Mouse (Mus musculus) megakaryocyte, embryonic 14.5 days (primary cell): Measurements from ENCODE around the gene Urod. TPM values are rescaled to one million over a fixed set of nuclear protein-coding genes. Genes with fewer than 3 reads are reported as not detected.

Source experiments
- H3K27me3 ChIP-seq: replicated peaks from 2 replicates; pipeline ENCODE3; 2012; ENCODE audit warnings: inconsistent platforms
- H3K36me3 ChIP-seq: replicated peaks from 2 replicates; pipeline ENCODE3; 2012; ENCODE audit warnings: low read length, inconsistent platforms, mixed read lengths
- H3K4me1 ChIP-seq: 2 replicates; pipeline ENCODE4 v1.6.1; 2012; ENCODE audit warnings: inconsistent platforms
- H3K4me3 ChIP-seq: replicated peaks from 2 replicates; pipeline ENCODE3; 2012; ENCODE audit warnings: moderate library complexity, mild to moderate bottlenecking, inconsistent platforms
- H3K9me3 ChIP-seq: 2 replicates; pipeline ENCODE4 v1.6.1; 2012; ENCODE audit warnings: inconsistent platforms
- FLI1 ChIP-seq: IDR thresholded peaks from 2 replicates; pipeline ENCODE4 v1.6.1; 2012; ENCODE audit warnings: low read length, inconsistent platforms, mixed read lengths
- GATA1 ChIP-seq: IDR thresholded peaks from 3 replicates; pipeline ENCODE4 v1.6.1; 2012; ENCODE audit warnings: mixed read lengths, low read length, inconsistent platforms, borderline replicate concordance
- polyA plus RNA-seq: library from polyadenylated mRNA; stranded (reverse); fragments of >175 nt; gene quantifications from 2 replicates; pipeline ENCODE4 v1.2.3, GENCODE M21; 2012; ENCODE audit warnings: low replicate concordance; ENCODE audit not compliant: insufficient read depth

The Urod gene
- polyA plus RNA-seq, 1 experiment: 36.2 TPM

DNA sequence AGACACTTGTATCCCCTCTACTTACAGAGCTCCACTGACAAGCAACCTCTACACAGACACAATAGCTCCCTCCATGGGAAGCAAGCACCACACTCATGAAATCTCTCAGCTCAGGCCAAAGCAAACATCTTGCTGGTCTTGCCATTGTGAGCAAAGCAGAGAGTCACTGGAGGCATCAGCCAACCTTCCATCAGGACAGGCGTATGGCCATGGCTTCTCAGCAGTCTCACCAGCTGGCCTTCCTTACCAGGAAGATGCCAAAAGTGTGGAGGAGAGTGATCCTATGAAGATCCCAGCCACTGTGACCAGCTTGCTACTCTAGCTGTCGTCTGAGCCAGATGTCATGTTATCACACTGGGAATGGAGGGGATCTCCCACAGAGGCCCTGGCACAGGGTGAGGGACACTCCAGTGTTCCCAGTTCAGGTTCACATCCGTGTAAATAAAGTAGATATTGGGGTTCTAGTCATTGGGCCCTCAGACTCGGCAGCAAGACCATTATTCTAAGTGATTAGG, 20.7 kb upstream of the Urod start:
- Histone ChIP-seq H3K4me1 (peaks cover 22% of the 10 kb centered on the region), H3K36me3 (no peaks in the 10 kb centered on the region), H3K4me3 (no peak overlapping the region), H3K27me3 (no peaks in the 10 kb centered on the region), H3K9me3 (peaks cover 5% of the 10 kb centered on the region; the same call in 1 of the 2 replicates)
- TF ChIP-seq FLI1 (no peak), GATA1 (no peak)

DNA sequence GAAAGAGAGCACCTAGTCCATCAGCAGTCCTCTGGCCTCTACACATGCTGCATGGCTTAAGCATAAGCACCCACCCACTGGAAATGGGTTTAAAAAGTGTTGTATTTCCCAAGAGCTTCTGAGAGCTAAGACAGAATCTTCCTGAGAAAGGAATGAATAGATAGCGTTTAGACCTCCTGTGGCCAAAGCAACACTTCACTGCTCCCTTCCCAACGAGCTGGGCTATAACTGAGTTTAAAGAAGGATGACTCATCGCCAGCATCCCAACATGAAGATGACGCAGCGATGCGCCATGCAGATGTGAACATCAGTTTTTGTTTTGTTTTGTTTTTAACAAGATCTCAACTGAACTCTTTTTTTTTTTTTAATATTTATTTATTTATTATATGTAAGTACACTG, 19.4 kb upstream of the Urod start:
- H3K9me3 ChIP-seq: peaks cover 5% of the 10 kb centered on the region; the same call in 1 of the 2 replicates
- no peak for TF ChIP-seq GATA1
- TF ChIP-seq FLI1: no peak
- peaks cover 19% of the 10 kb centered on the region for H3K4me1 ChIP-seq
- no peak overlapping the region for H3K4me3 ChIP-seq
- H3K36me3 ChIP-seq: no peaks in the 10 kb centered on the region
- H3K27me3 ChIP-seq: peaks cover 2% of the 10 kb centered on the region

DNA sequence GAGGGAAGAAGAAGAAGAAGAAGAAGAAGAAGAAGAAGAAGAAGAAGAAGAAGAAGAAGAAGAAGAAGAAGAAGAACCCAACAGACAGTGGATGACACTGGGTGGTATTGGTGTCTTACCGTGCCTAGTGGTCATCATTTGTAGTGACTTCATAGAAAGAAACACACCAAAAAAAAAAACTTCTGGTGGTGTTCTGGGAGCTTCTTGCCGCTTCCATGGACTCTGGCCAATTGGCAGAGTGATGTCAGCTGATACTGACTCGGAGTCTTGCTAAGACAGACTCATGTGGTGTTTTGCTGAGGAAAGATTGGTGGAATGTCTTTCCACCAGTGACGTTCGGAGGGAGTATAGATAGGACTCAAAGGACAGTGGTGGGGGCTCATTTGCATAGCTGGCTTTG, 16.0 kb upstream of the Urod start:
- TF ChIP-seq GATA1 (no peak), FLI1 (no peak)
- H3K4me3 ChIP-seq: no peak overlapping the region
- peaks cover 20% of the 10 kb centered on the region for H3K4me1 ChIP-seq
- H3K27me3 ChIP-seq: peaks cover 8% of the 10 kb centered on the region
- peaks cover 3% of the 10 kb centered on the region for H3K36me3 ChIP-seq
- H3K9me3 ChIP-seq: peaks cover 5% of the 10 kb centered on the region; the same call in 1 of the 2 replicates

DNA sequence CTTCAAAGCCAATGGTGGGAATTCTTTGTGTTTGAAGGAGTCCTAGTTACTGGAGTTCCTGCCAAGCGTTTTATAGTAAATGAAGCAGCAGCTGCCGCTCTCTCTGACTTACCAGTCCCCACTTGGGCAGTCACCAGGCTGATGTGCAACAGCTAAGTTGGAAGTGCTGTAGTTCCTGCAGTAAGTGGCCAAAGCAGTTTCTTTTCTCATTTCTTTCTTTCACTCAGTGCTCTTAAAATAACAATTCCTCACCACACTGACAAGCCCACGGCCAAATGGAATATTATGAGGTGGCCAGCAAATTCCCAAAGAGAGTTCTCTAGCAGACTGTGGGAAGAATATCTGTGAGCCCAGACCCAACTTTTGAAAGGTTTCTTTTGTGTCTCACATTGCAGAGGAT, 12.8 kb upstream of the Urod start:
- Histone ChIP-seq H3K27me3 (peaks cover 8% of the 10 kb centered on the region), H3K36me3 (peaks cover 32% of the 10 kb centered on the region), H3K4me1 (peaks cover 18% of the 10 kb centered on the region), H3K4me3 (no peak overlapping the region), H3K9me3 (peaks cover 5% of the 10 kb centered on the region; the same call in 1 of the 2 replicates)
- TF ChIP-seq GATA1: no peak
- no peak for TF ChIP-seq FLI1

DNA sequence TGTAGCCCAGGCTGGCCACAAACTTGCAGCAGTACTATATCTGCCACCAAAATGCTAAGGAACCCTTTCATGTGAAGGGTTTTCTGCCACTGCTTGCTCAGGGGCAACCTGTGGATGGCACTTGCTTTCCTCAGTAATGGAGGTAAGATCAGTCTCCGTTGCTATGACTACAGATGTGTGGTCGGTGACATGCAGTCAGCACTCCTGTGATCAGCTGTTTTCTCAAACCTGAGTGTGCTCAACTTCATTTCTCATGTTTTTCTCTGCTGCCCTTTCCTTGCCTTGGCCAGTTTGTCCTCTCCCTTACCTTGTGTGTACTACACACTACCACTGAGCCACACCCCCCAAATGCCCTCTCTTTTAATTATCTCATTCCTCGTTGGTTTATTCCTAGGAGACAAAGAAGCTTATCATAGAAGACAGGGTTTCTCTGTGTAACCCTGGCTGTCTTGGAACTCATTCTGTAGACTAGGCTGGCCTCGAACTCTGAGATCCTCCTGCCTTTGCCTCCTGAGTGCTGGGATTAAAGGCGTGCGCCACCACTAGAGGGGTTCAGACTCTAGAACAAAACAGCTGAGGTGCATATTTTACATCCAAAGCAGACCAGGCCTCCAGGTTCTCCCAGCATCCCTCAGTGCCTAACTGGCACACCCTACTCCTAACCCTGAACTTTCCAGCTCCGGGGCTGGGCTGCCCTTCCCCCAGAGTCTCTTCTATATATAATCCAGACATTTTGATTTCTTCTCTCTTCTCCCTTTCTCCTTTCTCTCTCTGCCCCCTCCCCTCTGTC, 11.6 kb upstream of the Urod start:
- peaks cover 18% of the 10 kb centered on the region for H3K4me1 ChIP-seq
- no peak overlapping the region for H3K4me3 ChIP-seq
- peaks cover 5% of the 10 kb centered on the region; the same call in 1 of the 2 replicates for H3K9me3 ChIP-seq
- peaks cover 8% of the 10 kb centered on the region for H3K27me3 ChIP-seq
- H3K36me3 ChIP-seq: peaks cover 44% of the 10 kb centered on the region
- no peak for TF ChIP-seq GATA1
- no peak for TF ChIP-seq FLI1

DNA sequence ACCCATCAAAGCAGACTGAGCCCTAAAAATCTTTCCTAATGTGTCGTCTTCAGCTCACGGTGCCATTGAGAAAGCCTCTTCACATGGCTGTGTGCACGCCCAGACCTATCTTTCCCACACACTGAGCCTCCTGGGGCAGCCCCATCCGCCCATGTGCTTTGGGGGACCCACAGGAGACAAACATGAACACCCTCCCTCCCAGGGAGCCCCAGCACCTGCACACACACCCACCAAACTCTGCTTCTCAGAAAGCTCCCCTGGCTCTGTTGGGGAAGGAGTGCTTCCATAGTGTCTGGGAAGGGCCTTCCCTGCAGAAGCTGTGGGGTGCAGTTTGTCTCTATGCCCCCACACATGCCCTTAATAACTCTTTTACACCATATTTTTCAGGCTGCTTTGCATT, 10.4 kb upstream of the Urod start:
- TF ChIP-seq FLI1 (no peak), GATA1 (no peak)
- H3K27me3 ChIP-seq: peaks cover 8% of the 10 kb centered on the region
- peaks cover 18% of the 10 kb centered on the region for H3K4me1 ChIP-seq
- peaks cover 56% of the 10 kb centered on the region for H3K36me3 ChIP-seq
- H3K9me3 ChIP-seq: no peaks in the 10 kb centered on the region
- H3K4me3 ChIP-seq: no peak overlapping the region

DNA sequence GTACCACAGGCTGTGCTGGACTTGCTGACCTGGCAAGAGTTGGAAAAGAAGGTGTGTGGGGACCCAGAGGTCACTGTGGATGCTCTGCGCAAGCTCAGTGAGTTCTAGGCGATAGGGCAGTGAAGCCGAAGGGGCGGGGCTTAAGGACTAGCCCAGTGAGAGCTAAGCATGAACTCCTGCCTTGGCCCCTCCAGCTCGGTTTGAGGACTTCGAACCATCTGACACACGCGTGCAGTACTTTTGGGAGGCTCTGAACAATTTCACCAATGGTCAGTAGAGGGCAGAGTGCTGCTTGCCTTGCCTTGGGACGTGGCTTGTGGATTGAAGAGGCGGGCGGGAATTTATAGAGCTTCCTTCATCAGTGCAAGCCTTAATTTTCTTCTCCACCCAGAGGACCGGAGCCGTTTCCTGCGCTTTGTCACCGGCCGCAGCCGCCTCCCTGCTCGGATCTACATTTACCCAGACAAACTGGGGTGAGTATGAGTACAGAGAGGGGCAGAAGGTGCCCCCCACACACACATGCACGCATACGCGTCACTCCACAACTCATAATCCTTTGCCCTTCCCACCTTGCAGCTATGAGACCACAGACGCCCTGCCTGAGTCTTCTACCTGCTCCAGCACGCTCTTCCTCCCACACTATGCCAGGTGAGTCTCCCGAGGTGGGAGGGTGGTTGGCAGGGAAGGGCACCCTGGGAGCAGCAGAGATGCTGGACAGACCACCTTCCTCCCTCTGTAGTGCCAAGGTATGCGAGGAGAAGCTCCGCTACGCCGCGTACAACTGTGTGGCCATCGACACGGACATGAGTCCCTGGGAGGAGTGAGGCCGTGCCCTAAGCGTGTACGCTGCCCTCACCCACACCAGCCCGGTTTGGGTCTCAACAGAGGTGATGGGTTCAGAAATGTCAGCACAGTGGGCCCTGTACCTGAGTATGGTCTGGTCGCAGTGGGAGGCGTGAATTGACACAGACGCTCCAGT, 8.6 kb upstream of the Urod start:
- no peaks in the 10 kb centered on the region for H3K9me3 ChIP-seq
- peaks cover 6% of the 10 kb centered on the region for H3K27me3 ChIP-seq
- H3K4me1 ChIP-seq: peaks cover 12% of the 10 kb centered on the region; the same call in 1 of the 2 replicates
- TF ChIP-seq GATA1 (no peak), FLI1 (no peak)
- H3K36me3 ChIP-seq: peaks cover 72% of the 10 kb centered on the region
- H3K4me3 ChIP-seq: peak overlapping the region; percentile 28

DNA sequence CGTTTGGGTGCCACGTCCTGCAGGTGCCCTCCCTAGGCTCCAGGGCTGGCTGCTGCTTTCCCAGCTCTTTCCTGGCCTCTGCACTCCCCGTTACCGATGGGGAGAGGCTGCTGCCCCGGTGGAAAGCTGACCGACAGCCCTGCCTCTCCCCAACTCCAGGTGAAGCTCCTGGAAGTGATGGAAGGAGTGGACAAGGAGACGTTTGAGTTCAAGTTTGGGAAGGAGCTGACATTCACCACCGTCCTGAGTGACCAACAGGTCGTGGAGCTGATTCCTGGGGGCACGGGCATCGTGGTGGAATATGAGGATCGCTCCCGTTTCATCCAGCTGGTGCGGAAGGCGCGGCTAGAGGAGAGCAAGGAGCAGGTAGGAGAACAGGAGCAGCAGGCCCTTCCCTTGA, 7.7 kb upstream of the Urod start:
- H3K9me3 ChIP-seq: no peaks in the 10 kb centered on the region
- H3K4me1 ChIP-seq: peaks cover 15% of the 10 kb centered on the region
- no peaks in the 10 kb centered on the region for H3K27me3 ChIP-seq
- peaks cover 77% of the 10 kb centered on the region for H3K36me3 ChIP-seq
- TF ChIP-seq GATA1 (no peak), FLI1 (no peak)
- H3K4me3 ChIP-seq: no peak overlapping the region

DNA sequence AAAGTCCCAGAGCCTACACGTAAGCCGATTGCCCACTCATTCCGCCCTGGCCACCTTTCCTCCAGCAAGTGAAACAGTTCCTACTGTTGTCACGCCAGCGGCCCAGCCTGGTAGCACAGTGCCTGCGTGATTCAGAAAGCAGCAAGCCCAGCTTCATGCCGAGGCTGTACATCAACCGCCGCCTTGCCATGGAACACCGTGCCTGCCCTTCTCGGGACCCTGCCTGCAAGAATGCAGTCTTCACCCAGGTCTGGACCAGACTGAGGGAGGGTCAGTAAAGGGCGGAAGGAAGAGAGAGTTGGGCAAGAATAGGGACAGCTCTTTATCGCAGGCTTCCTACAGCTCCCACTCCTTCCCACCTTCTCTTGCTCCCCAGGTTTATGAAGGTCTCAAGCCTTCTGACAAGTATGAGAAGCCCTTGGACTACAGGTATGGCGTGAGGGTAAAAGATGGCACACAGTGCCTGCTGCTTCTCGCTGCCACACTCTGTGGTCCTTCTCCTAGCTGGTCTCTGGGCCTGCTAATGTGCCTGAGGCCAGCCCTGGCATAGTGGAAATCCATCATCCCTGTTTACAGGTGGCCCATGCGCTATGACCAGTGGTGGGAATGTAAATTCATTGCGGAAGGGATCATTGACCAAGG, 5.4 kb upstream of the Urod start:
- H3K4me1 ChIP-seq: peaks cover 33% of the 10 kb centered on the region
- H3K4me3 ChIP-seq: no peak overlapping the region
- H3K9me3 ChIP-seq: no peaks in the 10 kb centered on the region
- TF ChIP-seq FLI1 (no peak), GATA1 (no peak)
- H3K27me3 ChIP-seq: no peaks in the 10 kb centered on the region
- peaks cover 77% of the 10 kb centered on the region for H3K36me3 ChIP-seq
